Mouse (Mus musculus): ENCODE data around the gene Cacna1c. TPM values are rescaled to one million over a fixed set of nuclear protein-coding genes. Genes with fewer than 3 reads are reported as not detected.

The Cacna1c gene
- polyA plus RNA-seq, 1 experiment from 2014 or later: 7.3 TPM

- Histone ChIP-seq H3K4me1 (no peaks in the 10 kb centered on the region; the same call in 1 of the 2 replicates), H3K9me3 (replicated peaks) (no peaks in the 10 kb centered on the region), H3K27me3 (no peaks in the 10 kb centered on the region), H3K9ac (no peak overlapping the region), H3K4me3 (no peak overlapping the region), H3K27ac (no peak overlapping the region), H3K4me2 (replicated peaks) (no peak overlapping the region), H3K36me3 (no peaks in the 10 kb centered on the region)
- ATAC-seq (ENCODE audit: low FRiP score): no peak
Measured at GRCm38 (mm10) chr6:118955777-118956176, 240.4 kb downstream of the Cacna1c start.

- Histone ChIP-seq H3K4me3 (no peak overlapping the region), H3K36me3 (no peaks in the 10 kb centered on the region), H3K9me3 (replicated peaks) (no peaks in the 10 kb centered on the region), H3K4me2 (replicated peaks) (no peak overlapping the region), H3K27me3 (no peaks in the 10 kb centered on the region), H3K4me1 (no peaks in the 10 kb centered on the region), H3K27ac (no peak overlapping the region), H3K9ac (no peak overlapping the region)
- WGBS: 93% methylated on average over 7 of the region's 7 CpGs
- no peak for ATAC-seq (ENCODE audit: low FRiP score)
Measured at GRCm38 (mm10) chr6:118954988-118955554, 241.1 kb downstream of the Cacna1c start.

- Histone ChIP-seq H3K27me3 (no peaks in the 10 kb centered on the region), H3K9me3 (replicated peaks) (no peaks in the 10 kb centered on the region), H3K9ac (no peak overlapping the region), H3K4me3 (no peak overlapping the region), H3K36me3 (no peaks in the 10 kb centered on the region), H3K4me1 (0 out of 2 replicates have a peak, but pooled peaks cover 2% of the 10 kb centered on the region), H3K27ac (no peak overlapping the region), H3K4me2 (replicated peaks) (no peak overlapping the region)
- WGBS: 86% methylated on average over 9 of the region's 9 CpGs
- no peak for ATAC-seq (ENCODE audit: low FRiP score)
Measured at GRCm38 (mm10) chr6:118952377-118952776, 243.8 kb downstream of the Cacna1c start.

- no peak overlapping the region for H3K9ac ChIP-seq
- ATAC-seq (ENCODE audit: low FRiP score): no peak
- WGBS: 70% methylated on average over 13 of the region's 13 CpGs
Measured at GRCm38 (mm10) chr6:118950190-118950589, 246.0 kb downstream of the Cacna1c start.

GRCm38 (mm10) chr6:118947286-118947685 is 248.9 kb downstream of the Cacna1c start:
- no peak overlapping the region for H3K27ac ChIP-seq
- no peak overlapping the region for H3K4me2 ChIP-seq (replicated peaks)
- ATAC-seq (ENCODE audit: low FRiP score): no peak
- H3K4me1 ChIP-seq: 0 out of 2 replicates have a peak, but pooled peaks cover 2% of the 10 kb centered on the region
- 87% methylated on average over 8 of the region's 8 CpGs for WGBS
- no peaks in the 10 kb centered on the region for H3K9me3 ChIP-seq (replicated peaks)
- H3K4me3 ChIP-seq: no peak overlapping the region
- no peak overlapping the region for H3K9ac ChIP-seq
- no peaks in the 10 kb centered on the region for H3K36me3 ChIP-seq
- H3K27me3 ChIP-seq: no peaks in the 10 kb centered on the region

More at GRCm38 (mm10) chr6:118950190-118950589, 246.0 kb downstream of the Cacna1c start:
- Histone ChIP-seq H3K4me3 (no peak overlapping the region), H3K4me1 (0 out of 2 replicates have a peak, but pooled peaks cover 2% of the 10 kb centered on the region), H3K9me3 (replicated peaks) (no peaks in the 10 kb centered on the region), H3K36me3 (no peaks in the 10 kb centered on the region), H3K4me2 (replicated peaks) (no peak overlapping the region), H3K27ac (no peak overlapping the region), H3K27me3 (no peaks in the 10 kb centered on the region)

- no peaks in the 10 kb centered on the region for H3K36me3 ChIP-seq
- ATAC-seq (ENCODE audit: low FRiP score): no peak
- H3K4me3 ChIP-seq: no peak overlapping the region
- H3K4me1 ChIP-seq: 0 out of 2 replicates have a peak, but pooled peaks cover 2% of the 10 kb centered on the region
- H3K9ac ChIP-seq: no peak overlapping the region
- WGBS: 88% methylated on average over 6 of the region's 6 CpGs
- no peak overlapping the region for H3K27ac ChIP-seq
- no peak overlapping the region for H3K4me2 ChIP-seq (replicated peaks)
- no peaks in the 10 kb centered on the region for H3K27me3 ChIP-seq
- no peaks in the 10 kb centered on the region for H3K9me3 ChIP-seq (replicated peaks)
Measured at GRCm38 (mm10) chr6:118946660-118947059, 249.6 kb downstream of the Cacna1c start.

- Histone ChIP-seq H3K27ac (no peak overlapping the region), H3K4me3 (no peak overlapping the region), H3K9me3 (replicated peaks) (no peaks in the 10 kb centered on the region), H3K36me3 (no peaks in the 10 kb centered on the region), H3K4me2 (replicated peaks) (no peak overlapping the region), H3K9ac (no peak overlapping the region), H3K4me1 (no peaks in the 10 kb centered on the region), H3K27me3 (no peaks in the 10 kb centered on the region)
- no peak for ATAC-seq (ENCODE audit: low FRiP score)
- 90% methylated on average over 4 of the region's 4 CpGs for WGBS
Measured at GRCm38 (mm10) chr6:118944093-118944492, 252.1 kb downstream of the Cacna1c start.

- Histone ChIP-seq H3K4me2 (replicated peaks) (no peak overlapping the region), H3K36me3 (no peaks in the 10 kb centered on the region), H3K27ac (no peak overlapping the region), H3K9me3 (replicated peaks) (no peaks in the 10 kb centered on the region), H3K9ac (no peak overlapping the region), H3K27me3 (no peaks in the 10 kb centered on the region), H3K4me3 (no peak overlapping the region), H3K4me1 (no peaks in the 10 kb centered on the region)
- WGBS: 88% methylated on average over 4 of the region's 4 CpGs
- no peak for ATAC-seq (ENCODE audit: low FRiP score)
Measured at GRCm38 (mm10) chr6:118941816-118942215, 254.4 kb downstream of the Cacna1c start.

- Histone ChIP-seq H3K27me3 (no peaks in the 10 kb centered on the region), H3K9me3 (replicated peaks) (no peaks in the 10 kb centered on the region), H3K27ac (no peak overlapping the region), H3K36me3 (no peaks in the 10 kb centered on the region), H3K9ac (no peak overlapping the region), H3K4me2 (replicated peaks) (no peak overlapping the region), H3K4me3 (no peak overlapping the region), H3K4me1 (no peaks in the 10 kb centered on the region)
- ATAC-seq (ENCODE audit: low FRiP score): no peak
- WGBS: 82% methylated on average over 3 of the region's 3 CpGs
Measured at GRCm38 (mm10) chr6:118941036-118941435, 255.2 kb downstream of the Cacna1c start.

GRCm38 (mm10) chr6:118939626-118940025 is 256.6 kb downstream of the Cacna1c start:
- H3K9ac ChIP-seq: no peak overlapping the region
- H3K4me2 ChIP-seq (replicated peaks): no peak overlapping the region
- H3K9me3 ChIP-seq (replicated peaks): no peaks in the 10 kb centered on the region
- 88% methylated on average over 8 of the region's 8 CpGs for WGBS
- 0 out of 2 replicates have a peak, but pooled peaks cover 3% of the 10 kb centered on the region for H3K4me1 ChIP-seq
- H3K27me3 ChIP-seq: no peaks in the 10 kb centered on the region
- H3K4me3 ChIP-seq: no peak overlapping the region
- H3K27ac ChIP-seq: no peak overlapping the region
- H3K36me3 ChIP-seq: no peaks in the 10 kb centered on the region
- ATAC-seq (ENCODE audit: low FRiP score): no peak

- Histone ChIP-seq H3K36me3 (no peaks in the 10 kb centered on the region), H3K27ac (no peak overlapping the region), H3K4me3 (no peak overlapping the region), H3K9me3 (replicated peaks) (no peaks in the 10 kb centered on the region), H3K4me1 (0 out of 2 replicates have a peak, but pooled peaks cover 5% of the 10 kb centered on the region), H3K4me2 (replicated peaks) (no peak overlapping the region), H3K27me3 (no peaks in the 10 kb centered on the region), H3K9ac (no peak overlapping the region)
- no peak for ATAC-seq (ENCODE audit: low FRiP score)
- WGBS: 81% methylated on average over 13 of the region's 13 CpGs
Measured at GRCm38 (mm10) chr6:118938386-118939096, 257.7 kb downstream of the Cacna1c start.

GRCm38 (mm10) chr6:118937536-118937935 is 258.7 kb downstream of the Cacna1c start:
- no peaks in the 10 kb centered on the region for H3K9me3 ChIP-seq (replicated peaks)
- H3K27ac ChIP-seq: no peak overlapping the region
- H3K27me3 ChIP-seq: no peaks in the 10 kb centered on the region
- no peak overlapping the region for H3K4me3 ChIP-seq
- H3K36me3 ChIP-seq: no peaks in the 10 kb centered on the region
- 86% methylated on average over 5 of the region's 5 CpGs for WGBS
- ATAC-seq (ENCODE audit: low FRiP score): no peak
- H3K4me2 ChIP-seq (replicated peaks): no peak overlapping the region
- H3K4me1 ChIP-seq: 0 out of 2 replicates have a peak, but pooled peaks cover 5% of the 10 kb centered on the region
- H3K9ac ChIP-seq: no peak overlapping the region
